Mouse (Mus musculus) left cerebral cortex, postnatal 4 days (tissue): ENCODE data around the gene Gm28551. TPM values are rescaled to one million over a fixed set of nuclear protein-coding genes. Genes with fewer than 3 reads are reported as not detected.
A peak's percentile ranks its signal among the peaks of the same experiment; 100 is the strongest.

Experiments used
- DNase-seq: peaks from one replicate; pipeline ENCODE4 v3.0.0-alpha.2; 2022
- intact Hi-C: fragments of 180-260 bp; cut with DNase I; formaldehyde crosslinking; loops from one replicate; pipeline ENCODE4 v1.15.1; 2025
- total RNA-seq, 2 experiments: library from RNA; stranded (reverse); gene quantifications; 2 replicates each; pipeline ENCODE4 v1.2.3; 2021

Gene Gm28551
- total RNA-seq, 2 experiments from 2014 or later: 0.34 to 0.54 TPM

GRCm38 (mm10) chr1:53296581-53297383 lies 55.7 kb downstream of the Gm28551 start, which contains the start of the genes Pms1, Ormdl1 and Gm28778:
Gene Pms1, minus strand, starts transcription at chr1:53297018.
Gene Ormdl1, plus strand, starts transcription at chr1:53297095.
Gene Gm28778, plus strand, starts transcription at chr1:53297111.
- peak; percentile 95 for DNase-seq
- intact Hi-C loops: no loop called here

GRCm38 (mm10) chr1:53291197-53291596 lies 61.3 kb downstream of the Gm28551 start:
- DNase-seq: no peak
- intact Hi-C loops: no loop called here

Other genes with a start within 250 kb of the Gm28551 start
- not detected for gene 1700019A02Rik, start 165.0 kb downstream of the Gm28551 start, total RNA-seq
- 10 to 100 TPM; 10.1 to 13.8 TPM for gene Pms1, start 55.6 kb downstream of the Gm28551 start, total RNA-seq
- gene Ormdl1, start 55.6 kb downstream of the Gm28551 start, total RNA-seq: 10 to 100 TPM; 12.1 to 13.3 TPM
- gene Gm28778, start 55.6 kb downstream of the Gm28551 start, total RNA-seq: not detected
- 10 to 100 TPM; 15.2 to 17.2 TPM for gene Osgepl1, start 39.0 kb downstream of the Gm28551 start, total RNA-seq
- gene Asdurf, start within 50 bp of the Gm28551 start, total RNA-seq: not detected
- gene Asnsd1, start 85 bp upstream of the Gm28551 start, total RNA-seq: 10 to 100 TPM; 38.7 to 40.7 TPM